Mouse (Mus musculus): ENCODE measurements at regions not wholly inside any gene's neighbourhood (a gene's known extent, or its start where the extent isn't known, plus 50 kb on each side); places are given as distances from the start of the nearest gene placed in this dataset.

DNA sequence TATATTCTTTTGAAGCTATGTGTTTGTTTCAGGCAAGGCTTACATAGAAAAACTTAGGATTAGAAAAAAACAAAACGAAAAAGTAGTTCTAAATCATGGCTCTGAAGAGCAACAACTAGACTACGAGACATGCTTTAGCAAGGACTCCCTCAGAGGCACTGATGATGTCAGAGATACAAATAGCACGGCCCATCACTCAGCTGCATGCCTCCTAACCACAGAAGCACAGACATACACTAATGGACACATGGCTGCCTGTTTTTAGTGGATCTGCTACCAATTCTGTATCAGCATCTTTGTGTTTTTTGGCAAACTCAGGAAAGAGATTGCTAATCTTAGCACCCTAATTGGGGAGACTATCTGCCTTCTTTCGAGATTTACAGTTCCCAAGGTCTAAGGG, 138.6 kb upstream of the Nt5c1b start:
- in situ Hi-C loops (cut with MboI, MseI): no loop called here

DNA sequence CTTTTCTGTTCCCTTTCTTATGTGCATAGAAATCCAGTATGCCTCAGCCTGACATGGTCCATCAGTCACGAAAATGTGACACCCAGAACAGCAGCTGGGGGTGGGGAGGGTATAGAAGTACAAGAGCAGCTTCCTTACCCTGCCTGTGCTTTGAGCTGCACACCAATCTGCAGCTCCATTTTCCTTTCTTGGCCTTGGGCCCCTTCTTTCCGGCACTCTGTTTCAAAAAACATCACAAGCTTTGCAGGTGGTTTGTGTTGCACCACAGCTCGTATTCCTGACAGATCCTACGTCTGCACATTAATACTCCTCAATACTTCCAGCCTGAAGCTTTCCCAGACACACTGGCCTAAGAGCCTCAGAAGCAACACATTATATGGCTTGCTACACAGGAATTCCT, 138.1 kb upstream of the Nt5c1b start:
- in situ Hi-C loops (cut with MboI, MseI): no loop called here

DNA sequence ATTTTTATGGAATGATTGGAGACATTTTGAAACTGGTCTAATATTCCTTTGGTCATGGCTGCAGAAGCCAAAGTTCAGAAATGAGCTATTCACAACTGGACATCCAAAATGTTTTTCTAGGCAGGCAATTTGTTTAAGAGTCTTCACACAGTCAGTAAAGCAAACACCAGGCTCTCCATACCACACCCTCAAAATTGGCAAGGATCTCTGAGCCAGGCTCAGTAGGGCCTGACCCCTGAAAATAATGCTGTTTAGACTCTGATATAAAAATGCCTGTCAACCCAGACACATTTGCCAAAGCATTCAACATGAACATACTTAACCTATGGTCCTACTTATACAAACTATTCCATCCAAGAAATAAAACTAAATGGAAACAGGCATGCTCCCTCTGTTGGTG, 121.7 kb upstream of the Nt5c1b start:
- in situ Hi-C loops (cut with MboI, MseI): no loop called here

DNA sequence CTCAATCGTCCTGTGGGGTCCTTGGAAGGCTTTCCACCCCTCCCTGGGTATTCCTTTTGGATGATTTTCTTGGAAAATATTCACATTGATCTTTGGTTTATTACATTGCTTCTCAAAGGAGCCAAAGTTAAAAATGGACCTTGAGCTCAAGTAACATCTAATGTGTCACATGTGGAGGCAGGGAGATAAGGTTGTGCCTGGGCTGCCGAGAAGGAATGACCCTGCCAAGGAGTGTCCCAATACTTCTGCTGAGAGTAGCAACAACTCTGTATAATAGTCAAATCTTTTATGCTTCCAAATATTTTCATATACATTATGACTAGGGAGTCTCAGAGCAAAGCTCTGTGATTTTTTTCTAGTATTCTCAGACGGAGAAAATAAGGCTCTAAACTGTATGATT, 113.4 kb upstream of the Nt5c1b start:
- in situ Hi-C loops (cut with MboI, MseI): no loop called here

DNA sequence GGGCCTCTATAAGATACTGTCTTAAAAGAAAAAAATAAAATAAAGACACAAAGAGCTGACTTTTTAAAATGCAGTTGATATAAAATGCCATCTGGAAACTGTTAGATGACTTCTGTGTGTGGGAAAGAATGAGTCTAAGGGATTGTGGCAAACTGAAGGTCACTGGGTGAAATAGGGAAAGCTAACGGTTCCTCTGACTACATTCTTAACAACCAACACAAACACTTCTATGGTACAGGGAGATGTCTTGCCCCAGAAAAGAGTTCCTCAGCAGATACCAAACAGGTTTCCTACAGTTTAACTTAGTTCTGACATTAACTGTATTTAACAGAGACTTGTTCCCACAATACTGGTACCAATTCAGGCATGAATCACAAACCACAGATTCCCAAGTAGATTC, 103.6 kb upstream of the Nt5c1b start:
- in situ Hi-C loops (cut with MboI, MseI): no loop called here

DNA sequence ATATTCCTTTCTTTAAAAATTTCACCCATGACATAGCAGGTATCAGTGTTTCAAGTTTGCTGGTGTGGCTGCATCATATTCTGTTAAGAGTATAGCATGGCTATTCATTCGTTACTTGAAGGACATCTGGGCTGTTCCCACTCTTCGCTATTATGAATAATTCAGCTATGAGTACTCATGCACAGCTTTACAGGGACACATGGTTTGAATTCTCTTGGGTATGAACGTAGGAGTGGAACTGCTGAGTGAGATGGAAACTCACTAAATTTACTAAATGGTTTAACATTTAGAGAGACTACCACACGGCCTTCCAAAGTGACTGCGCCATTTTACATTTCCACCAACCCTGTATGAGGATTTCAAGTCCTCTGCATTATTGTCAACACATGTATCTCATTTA, 97.7 kb upstream of the Nt5c1b start:
- in situ Hi-C loops (cut with MboI, MseI): no loop called here

DNA sequence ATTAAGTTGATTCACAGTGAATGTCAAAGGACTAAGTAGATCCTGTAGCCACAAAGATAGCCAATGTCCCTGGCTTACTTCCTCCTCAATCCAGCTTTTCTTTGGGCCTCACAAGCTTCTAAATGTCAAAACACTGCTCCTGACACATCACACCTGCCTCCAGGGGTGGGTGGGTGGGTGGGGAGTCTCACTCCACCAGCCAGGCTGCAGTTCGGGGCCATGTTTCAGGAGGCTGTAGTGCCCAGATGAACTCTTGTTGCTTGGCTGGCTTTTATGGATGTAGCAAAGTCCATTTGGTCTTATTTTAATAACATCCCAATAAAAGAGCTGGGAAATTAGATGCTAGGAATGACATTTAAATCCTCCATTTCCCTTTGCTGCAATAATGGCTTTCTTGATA, 94.5 kb upstream of the Nt5c1b start:
- in situ Hi-C loops (cut with MboI, MseI): no loop called here

DNA sequence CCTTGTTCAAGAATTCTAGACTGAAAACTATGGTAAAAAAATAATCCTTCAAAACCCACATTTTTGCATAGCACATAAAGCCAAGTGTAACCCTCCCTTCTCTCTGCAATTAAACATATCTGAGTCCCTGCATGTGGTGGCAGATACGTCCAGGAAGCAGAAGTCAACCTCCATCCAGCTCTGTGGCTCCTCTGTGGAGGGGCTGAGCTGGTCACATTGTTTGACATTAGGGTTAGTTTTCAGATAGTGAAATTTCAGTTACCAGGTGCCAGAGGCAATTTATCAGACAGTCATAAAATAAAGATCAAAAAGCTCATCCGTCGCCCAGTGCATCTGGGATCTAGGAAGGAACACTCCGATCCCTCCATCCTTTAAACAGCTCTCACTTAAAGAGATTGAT, 77.1 kb upstream of the Nt5c1b start:
- in situ Hi-C loops (cut with MboI, MseI): no loop called here

DNA sequence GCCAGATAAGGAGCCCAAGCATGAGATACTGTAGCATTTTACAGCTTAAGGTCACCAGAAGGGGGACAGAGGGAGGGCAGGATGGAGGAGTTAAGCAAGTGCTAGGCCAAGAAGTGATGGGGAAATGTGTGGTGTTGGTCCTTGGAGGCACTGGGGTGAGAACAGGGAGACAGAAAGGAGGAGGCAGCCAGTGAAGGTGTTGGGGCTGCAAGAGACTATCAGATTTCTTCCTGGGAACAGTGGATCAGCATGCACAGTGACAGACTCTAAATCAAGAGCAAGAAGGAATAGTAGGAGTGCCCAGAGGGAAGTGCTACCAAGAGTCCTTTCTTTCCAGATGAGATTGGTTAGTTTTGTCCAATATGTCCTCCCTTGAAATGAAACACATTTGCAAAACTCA, 63.8 kb upstream of the Nt5c1b start:
- in situ Hi-C loops (cut with MboI, MseI): no loop called here
